Mouse (Mus musculus) C2C12 (cell line): ENCODE measurements at regions not wholly inside any gene's neighbourhood (a gene's known extent, or its start where the extent isn't known, plus 50 kb on each side); places are given as distances from the start of the nearest gene placed in this dataset.

Source experiments
- CEBPB ChIP-seq: IDR thresholded peaks from one replicate; pipeline ENCODE4 v1.6.1; 2011; ENCODE audit warnings: low read depth, mild to moderate bottlenecking, control low read depth, moderate library complexity
- CTCF ChIP-seq: IDR thresholded peaks from one replicate; pipeline ENCODE4 v1.5.1; 2011; ENCODE audit not compliant: control insufficient read depth, insufficient read depth, insufficient read length
- FOSL1 ChIP-seq: IDR thresholded peaks from one replicate; pipeline ENCODE4 v1.8.0; 2011; ENCODE audit warnings: mild to moderate bottlenecking, low read length; ENCODE audit not compliant: poor library complexity, insufficient read depth, severe bottlenecking
- MAX ChIP-seq: IDR thresholded peaks from one replicate; pipeline ENCODE4 v1.6.1; 2011; ENCODE audit warnings: mild to moderate bottlenecking, control low read depth
- MYOD1 ChIP-seq: IDR thresholded peaks from one replicate; pipeline ENCODE4 v1.6.1; 2011; ENCODE audit warnings: low read depth; ENCODE audit not compliant: control insufficient read depth, insufficient read length
- MYOG ChIP-seq: IDR thresholded peaks from one replicate; pipeline ENCODE4 v1.6.1; 2011; ENCODE audit not compliant: control insufficient read depth, insufficient read length; ENCODE audit errors: extremely low read depth
- USF1 ChIP-seq: IDR thresholded peaks from one replicate; pipeline ENCODE4 v1.6.1; 2011; ENCODE audit warnings: low read depth, mild to moderate bottlenecking, control low read depth, moderate library complexity

- no peak for TF ChIP-seq CTCF
- TF ChIP-seq MYOG, result no peak
- no peak for TF ChIP-seq MYOD1
- no peak for TF ChIP-seq FOSL1
- no peak for TF ChIP-seq CEBPB
- no peak for TF ChIP-seq MAX
- TF ChIP-seq USF1, result no peak
Measured at GRCm38 (mm10) chr19:26484322-26484721, 120.5 kb upstream of the Smarca2 start.
